Mouse (Mus musculus): ENCODE results near the gene Gipc1. TPM values are rescaled to one million over a fixed set of nuclear protein-coding genes. Genes with fewer than 3 reads are reported as not detected.

Gene Gipc1
- polyA plus RNA-seq, 1 experiment, result 12.2 TPM

GRCm38 (mm10) chr8:83616625-83617024 lies 35.9 kb upstream of the Gipc1 start:
- H3K4me3 ChIP-seq (ENCODE audit: control insufficient read depth, low read depth, low read length), result no peak overlapping the region
- TF ChIP-seq CTCF (IDR thresholded peaks at IDR 0.05; ENCODE audit: control insufficient read depth, insufficient read depth, insufficient replicate concordance, low read depth, low read length) (no peak), POLR2A (IDR thresholded peaks at IDR 0.05; ENCODE audit: control insufficient read depth, low read depth, low read length) (no peak)
- no peak overlapping the region for H3K27ac ChIP-seq (ENCODE audit: control insufficient read depth, insufficient read depth, low read depth, low read length)
- peaks cover 1% of the 10 kb centered on the region; the same call in 1 of the 2 replicates for H3K4me1 ChIP-seq (ENCODE audit: control insufficient read depth, insufficient read depth, low read length)
- no peaks in the 10 kb centered on the region for H3K27me3 ChIP-seq (ENCODE audit: control insufficient read depth, insufficient read depth, low read length)
- peaks cover 1% of the 10 kb centered on the region for H3K36me3 ChIP-seq (ENCODE audit: control insufficient read depth, insufficient read depth, low read length)

- TF ChIP-seq POLR2A (IDR thresholded peaks at IDR 0.05; ENCODE audit: control insufficient read depth, low read depth, low read length) (no peak), CTCF (IDR thresholded peaks at IDR 0.05; ENCODE audit: control insufficient read depth, insufficient read depth, insufficient replicate concordance, low read depth, low read length) (no peak)
- no peak overlapping the region for H3K27ac ChIP-seq (ENCODE audit: control insufficient read depth, insufficient read depth, low read depth, low read length)
- H3K4me1 ChIP-seq (ENCODE audit: control insufficient read depth, insufficient read depth, low read length), result peaks cover 5% of the 10 kb centered on the region
- H3K27me3 ChIP-seq (ENCODE audit: control insufficient read depth, insufficient read depth, low read length), result no peaks in the 10 kb centered on the region
- no peak overlapping the region for H3K4me3 ChIP-seq (ENCODE audit: control insufficient read depth, low read depth, low read length)
- H3K36me3 ChIP-seq (ENCODE audit: control insufficient read depth, insufficient read depth, low read length), result no peaks in the 10 kb centered on the region
These were observed 35.4 kb upstream of the Gipc1 start for GRCm38 (mm10) chr8:83617111-83617510.

GRCm38 (mm10) chr8:83618566-83618965 lies 33.9 kb upstream of the Gipc1 start:
- TF ChIP-seq CTCF (IDR thresholded peaks at IDR 0.05; ENCODE audit: control insufficient read depth, insufficient read depth, insufficient replicate concordance, low read depth, low read length) (no peak), POLR2A (IDR thresholded peaks at IDR 0.05; ENCODE audit: control insufficient read depth, low read depth, low read length) (no peak)
- Histone ChIP-seq H3K27me3 (ENCODE audit: control insufficient read depth, insufficient read depth, low read length) (no peaks in the 10 kb centered on the region), H3K4me3 (ENCODE audit: control insufficient read depth, low read depth, low read length) (no peak overlapping the region), H3K36me3 (ENCODE audit: control insufficient read depth, insufficient read depth, low read length) (no peaks in the 10 kb centered on the region), H3K27ac (ENCODE audit: control insufficient read depth, insufficient read depth, low read depth, low read length) (no peak overlapping the region), H3K4me1 (ENCODE audit: control insufficient read depth, insufficient read depth, low read length) (peaks cover 6% of the 10 kb centered on the region)

- no peak overlapping the region for H3K4me3 ChIP-seq (ENCODE audit: control insufficient read depth, low read depth, low read length)
- H3K36me3 ChIP-seq (ENCODE audit: control insufficient read depth, insufficient read depth, low read length), result no peaks in the 10 kb centered on the region
- H3K4me1 ChIP-seq (ENCODE audit: control insufficient read depth, insufficient read depth, low read length), result peaks cover 6% of the 10 kb centered on the region
- H3K27ac ChIP-seq (ENCODE audit: control insufficient read depth, insufficient read depth, low read depth, low read length), result no peak overlapping the region
- TF ChIP-seq POLR2A (IDR thresholded peaks at IDR 0.05; ENCODE audit: control insufficient read depth, low read depth, low read length) (no peak), CTCF (IDR thresholded peaks at IDR 0.05; ENCODE audit: control insufficient read depth, insufficient read depth, insufficient replicate concordance, low read depth, low read length) (no peak)
- no peaks in the 10 kb centered on the region for H3K27me3 ChIP-seq (ENCODE audit: control insufficient read depth, insufficient read depth, low read length)
These were observed 32.8 kb upstream of the Gipc1 start for GRCm38 (mm10) chr8:83619568-83620285.

GRCm38 (mm10) chr8:83621691-83622388 lies 30.6 kb upstream of the Gipc1 start:
- peaks cover 6% of the 10 kb centered on the region for H3K4me1 ChIP-seq (ENCODE audit: control insufficient read depth, insufficient read depth, low read length)
- no peaks in the 10 kb centered on the region for H3K36me3 ChIP-seq (ENCODE audit: control insufficient read depth, insufficient read depth, low read length)
- TF ChIP-seq CTCF (IDR thresholded peaks at IDR 0.05; ENCODE audit: control insufficient read depth, insufficient read depth, insufficient replicate concordance, low read depth, low read length) (no peak), POLR2A (IDR thresholded peaks at IDR 0.05; ENCODE audit: control insufficient read depth, low read depth, low read length) (no peak)
- H3K27me3 ChIP-seq (ENCODE audit: control insufficient read depth, insufficient read depth, low read length), result no peaks in the 10 kb centered on the region
- peak overlapping the region; percentile 73 for H3K4me3 ChIP-seq (ENCODE audit: control insufficient read depth, low read depth, low read length)
- no peak overlapping the region for H3K27ac ChIP-seq (ENCODE audit: control insufficient read depth, insufficient read depth, low read depth, low read length)

- TF ChIP-seq POLR2A (IDR thresholded peaks at IDR 0.05; ENCODE audit: control insufficient read depth, low read depth, low read length) (no peak), CTCF (IDR thresholded peaks at IDR 0.05; ENCODE audit: control insufficient read depth, insufficient read depth, insufficient replicate concordance, low read depth, low read length) (peak; percentile 90)
- Histone ChIP-seq H3K4me1 (ENCODE audit: control insufficient read depth, insufficient read depth, low read length) (peaks cover 6% of the 10 kb centered on the region), H3K27me3 (ENCODE audit: control insufficient read depth, insufficient read depth, low read length) (no peaks in the 10 kb centered on the region), H3K36me3 (ENCODE audit: control insufficient read depth, insufficient read depth, low read length) (no peaks in the 10 kb centered on the region), H3K27ac (ENCODE audit: control insufficient read depth, insufficient read depth, low read depth, low read length) (no peak overlapping the region), H3K4me3 (ENCODE audit: control insufficient read depth, low read depth, low read length) (peak overlapping the region; percentile 73)
These were observed 30.0 kb upstream of the Gipc1 start for GRCm38 (mm10) chr8:83622389-83622989.

GRCm38 (mm10) chr8:83623549-83623948 lies 28.9 kb upstream of the Gipc1 start:
- Histone ChIP-seq H3K27ac (ENCODE audit: control insufficient read depth, insufficient read depth, low read depth, low read length) (no peak overlapping the region), H3K27me3 (ENCODE audit: control insufficient read depth, insufficient read depth, low read length) (no peaks in the 10 kb centered on the region), H3K36me3 (ENCODE audit: control insufficient read depth, insufficient read depth, low read length) (no peaks in the 10 kb centered on the region), H3K4me3 (ENCODE audit: control insufficient read depth, low read depth, low read length) (no peak overlapping the region), H3K4me1 (ENCODE audit: control insufficient read depth, insufficient read depth, low read length) (peaks cover 6% of the 10 kb centered on the region)
- TF ChIP-seq POLR2A (IDR thresholded peaks at IDR 0.05; ENCODE audit: control insufficient read depth, low read depth, low read length), result no peak
- no peak for TF ChIP-seq CTCF (IDR thresholded peaks at IDR 0.05; ENCODE audit: control insufficient read depth, insufficient read depth, insufficient replicate concordance, low read depth, low read length)
